Mouse (Mus musculus): ENCODE results near the gene Gpalpp1. TPM values are rescaled to one million over a fixed set of nuclear protein-coding genes. Genes with fewer than 3 reads are reported as not detected.
A peak's percentile ranks its signal among the peaks of the same experiment; 100 is the strongest.

Gene Gpalpp1
- polyA plus RNA-seq, 1 experiment from 2014 or later, result 9.5 TPM

GRCm38 (mm10) chr14:76097815-76098214, 12.7 kb downstream of the Gpalpp1 start:
- no peak overlapping the region for H3K9ac ChIP-seq
- no peaks in the 10 kb centered on the region for H3K9me3 ChIP-seq
- no peak overlapping the region for H3K4me2 ChIP-seq
- ATAC-seq (ENCODE audit: extremely low read depth, insufficient number of reproducible peaks, low FRiP score, low TSS enrichment), result no peak
- no peak overlapping the region for H3K27ac ChIP-seq (replicated peaks)
- H3K4me1 ChIP-seq, result no peaks in the 10 kb centered on the region
- no peak overlapping the region for H3K4me3 ChIP-seq
- WGBS, result 84% methylated on average over 5 of the region's 5 CpGs
- H3K27me3 ChIP-seq (replicated peaks), result no peaks in the 10 kb centered on the region
- H3K36me3 ChIP-seq, result peaks cover 81% of the 10 kb centered on the region

GRCm38 (mm10) chr14:76097244-76097643, 13.3 kb downstream of the Gpalpp1 start:
- no peaks in the 10 kb centered on the region for H3K27me3 ChIP-seq (replicated peaks)
- H3K9ac ChIP-seq, result no peak overlapping the region
- no peak overlapping the region for H3K4me3 ChIP-seq
- H3K9me3 ChIP-seq, result no peaks in the 10 kb centered on the region
- no peak for ATAC-seq (ENCODE audit: extremely low read depth, insufficient number of reproducible peaks, low FRiP score, low TSS enrichment)
- 80% methylated on average over 7 of the region's 7 CpGs for WGBS
- peaks cover 82% of the 10 kb centered on the region for H3K36me3 ChIP-seq
- no peak overlapping the region for H3K4me2 ChIP-seq
- no peaks in the 10 kb centered on the region for H3K4me1 ChIP-seq
- no peak overlapping the region for H3K27ac ChIP-seq (replicated peaks)

GRCm38 (mm10) chr14:76084188-76084587, 26.4 kb downstream of the Gpalpp1 start:
- WGBS, result 54% methylated on average over 3 of the region's 3 CpGs
- Histone ChIP-seq H3K27me3 (replicated peaks) (no peaks in the 10 kb centered on the region), H3K9ac (0 out of 2 replicates have a peak overlapping the region, but pooled peaks have one; percentile 37), H3K4me1 (peaks cover 6% of the 10 kb centered on the region; the same call in 1 of the 2 replicates), H3K9me3 (no peaks in the 10 kb centered on the region), H3K4me2 (no peak overlapping the region), H3K27ac (replicated peaks) (no peak overlapping the region; the same call in 1 of the 2 replicates), H3K4me3 (no peak overlapping the region), H3K36me3 (peaks cover 11% of the 10 kb centered on the region)
- no peak for ATAC-seq (ENCODE audit: extremely low read depth, insufficient number of reproducible peaks, low FRiP score, low TSS enrichment)

GRCm38 (mm10) chr14:76082086-76082636, 28.4 kb downstream of the Gpalpp1 start:
- H3K9me3 ChIP-seq, result no peaks in the 10 kb centered on the region
- no peak for ATAC-seq (ENCODE audit: extremely low read depth, insufficient number of reproducible peaks, low FRiP score, low TSS enrichment)
- WGBS, result 78% methylated on average over 13 of the region's 13 CpGs

GRCm38 (mm10) chr14:76081451-76081850, 29.1 kb downstream of the Gpalpp1 start:
- Histone ChIP-seq H3K4me2 (no peak overlapping the region), H3K4me1 (peaks cover 6% of the 10 kb centered on the region; the same call in 1 of the 2 replicates), H3K9ac (no peak overlapping the region), H3K36me3 (peaks cover 3% of the 10 kb centered on the region; the same call in 1 of the 2 replicates), H3K27me3 (replicated peaks) (peaks cover 9% of the 10 kb centered on the region), H3K27ac (replicated peaks) (no peak overlapping the region), H3K4me3 (no peak overlapping the region), H3K9me3 (no peaks in the 10 kb centered on the region)
- WGBS, result 58% methylated on average over 11 of the region's 11 CpGs
- no peak for ATAC-seq (ENCODE audit: extremely low read depth, insufficient number of reproducible peaks, low FRiP score, low TSS enrichment)

More at GRCm38 (mm10) chr14:76082086-76082636, 28.4 kb downstream of the Gpalpp1 start:
- no peak overlapping the region for H3K4me3 ChIP-seq
- no peak overlapping the region for H3K4me2 ChIP-seq
- no peak overlapping the region for H3K27ac ChIP-seq (replicated peaks)
- peaks cover 6% of the 10 kb centered on the region; the same call in 1 of the 2 replicates for H3K4me1 ChIP-seq
- H3K36me3 ChIP-seq, result peaks cover 8% of the 10 kb centered on the region; the same call in 1 of the 2 replicates
- no peak overlapping the region for H3K9ac ChIP-seq
- H3K27me3 ChIP-seq (replicated peaks), result peaks cover 9% of the 10 kb centered on the region

GRCm38 (mm10) chr14:76077088-76077491, 33.5 kb downstream of the Gpalpp1 start:
- ATAC-seq (ENCODE audit: extremely low read depth, insufficient number of reproducible peaks, low FRiP score, low TSS enrichment), result no peak
- H3K27ac ChIP-seq (replicated peaks), result no peak overlapping the region
- H3K4me2 ChIP-seq, result no peak overlapping the region
- H3K4me1 ChIP-seq, result no peaks in the 10 kb centered on the region
- H3K27me3 ChIP-seq (replicated peaks), result peaks cover 9% of the 10 kb centered on the region
- H3K9ac ChIP-seq, result no peak overlapping the region
- H3K36me3 ChIP-seq, result no peaks in the 10 kb centered on the region
- no peaks in the 10 kb centered on the region for H3K9me3 ChIP-seq
- H3K4me3 ChIP-seq, result no peak overlapping the region
- 41% methylated on average over 9 of the region's 9 CpGs for WGBS

GRCm38 (mm10) chr14:76076602-76077001, 34.0 kb downstream of the Gpalpp1 start:
- ATAC-seq (ENCODE audit: extremely low read depth, insufficient number of reproducible peaks, low FRiP score, low TSS enrichment), result no peak
- WGBS, result 63% methylated on average over 4 of the region's 4 CpGs
- Histone ChIP-seq H3K9me3 (no peaks in the 10 kb centered on the region), H3K9ac (no peak overlapping the region), H3K27ac (replicated peaks) (no peak overlapping the region), H3K27me3 (replicated peaks) (peaks cover 9% of the 10 kb centered on the region), H3K4me1 (no peaks in the 10 kb centered on the region), H3K36me3 (no peaks in the 10 kb centered on the region), H3K4me2 (no peak overlapping the region), H3K4me3 (no peak overlapping the region)

- no peak overlapping the region for H3K4me3 ChIP-seq
- no peaks in the 10 kb centered on the region for H3K9me3 ChIP-seq
- no peaks in the 10 kb centered on the region for H3K36me3 ChIP-seq
- no peak overlapping the region for H3K27ac ChIP-seq (replicated peaks)
- no peaks in the 10 kb centered on the region for H3K4me1 ChIP-seq
- H3K4me2 ChIP-seq, result no peak overlapping the region
- H3K9ac ChIP-seq, result no peak overlapping the region
- no peak for ATAC-seq (ENCODE audit: extremely low read depth, insufficient number of reproducible peaks, low FRiP score, low TSS enrichment)
- peaks cover 9% of the 10 kb centered on the region for H3K27me3 ChIP-seq (replicated peaks)
- WGBS, result 51% methylated on average over 4 of the region's 4 CpGs
Observed at GRCm38 (mm10) chr14:76075721-76076120, 34.8 kb downstream of the Gpalpp1 start.

- Histone ChIP-seq H3K27me3 (replicated peaks) (peaks cover 9% of the 10 kb centered on the region), H3K27ac (replicated peaks) (no peak overlapping the region), H3K4me2 (no peak overlapping the region), H3K9ac (no peak overlapping the region), H3K9me3 (no peaks in the 10 kb centered on the region), H3K4me1 (no peaks in the 10 kb centered on the region), H3K4me3 (no peak overlapping the region), H3K36me3 (no peaks in the 10 kb centered on the region)
- ATAC-seq (ENCODE audit: extremely low read depth, insufficient number of reproducible peaks, low FRiP score, low TSS enrichment), result no peak
- 74% methylated on average over 1 of the region's 1 CpGs for WGBS
Observed at GRCm38 (mm10) chr14:76074206-76074605, 36.4 kb downstream of the Gpalpp1 start.

GRCm38 (mm10) chr14:76072626-76073025, 37.9 kb downstream of the Gpalpp1 start:
- Histone ChIP-seq H3K4me1 (no peaks in the 10 kb centered on the region), H3K27me3 (replicated peaks) (no peaks in the 10 kb centered on the region), H3K27ac (replicated peaks) (no peak overlapping the region), H3K9ac (no peak overlapping the region), H3K36me3 (no peaks in the 10 kb centered on the region), H3K9me3 (no peaks in the 10 kb centered on the region), H3K4me2 (no peak overlapping the region), H3K4me3 (no peak overlapping the region)
- ATAC-seq (ENCODE audit: extremely low read depth, insufficient number of reproducible peaks, low FRiP score, low TSS enrichment), result no peak
- 36% methylated on average over 2 of the region's 2 CpGs for WGBS

GRCm38 (mm10) chr14:76069296-76069695, 41.3 kb downstream of the Gpalpp1 start:
- Histone ChIP-seq H3K36me3 (no peaks in the 10 kb centered on the region), H3K9ac (no peak overlapping the region), H3K9me3 (no peaks in the 10 kb centered on the region), H3K27ac (replicated peaks) (no peak overlapping the region), H3K4me1 (no peaks in the 10 kb centered on the region), H3K27me3 (replicated peaks) (no peaks in the 10 kb centered on the region), H3K4me3 (no peak overlapping the region), H3K4me2 (no peak overlapping the region)
- WGBS, result 77% methylated on average over 4 of the region's 4 CpGs
- no peak for ATAC-seq (ENCODE audit: extremely low read depth, insufficient number of reproducible peaks, low FRiP score, low TSS enrichment)

GRCm38 (mm10) chr14:76068296-76068695, 42.3 kb downstream of the Gpalpp1 start:
- no peaks in the 10 kb centered on the region for H3K36me3 ChIP-seq
- H3K9ac ChIP-seq, result no peak overlapping the region
- no peak overlapping the region for H3K27ac ChIP-seq (replicated peaks)
- H3K4me1 ChIP-seq, result no peaks in the 10 kb centered on the region
- no peaks in the 10 kb centered on the region for H3K9me3 ChIP-seq
- 52% methylated on average over 4 of the region's 4 CpGs for WGBS
- no peaks in the 10 kb centered on the region for H3K27me3 ChIP-seq (replicated peaks)
- no peak for ATAC-seq (ENCODE audit: extremely low read depth, insufficient number of reproducible peaks, low FRiP score, low TSS enrichment)
- no peak overlapping the region for H3K4me2 ChIP-seq
- no peak overlapping the region for H3K4me3 ChIP-seq

Data from heart, embryonic 13.5 days (tissue).